Mouse (Mus musculus) lung, embryonic 14.5 days (tissue): ENCODE measurements around the gene Chga. TPM values are rescaled to one million over a fixed set of nuclear protein-coding genes. Genes with fewer than 3 reads are reported as not detected.

ENCODE experiments used
- ATAC-seq: fragments of 200-750 bp; cut with Nextera tagmentation; 2 replicates; pipeline ENCODE4 v1.8.0; 2017; ENCODE audit warnings: mild to moderate bottlenecking, moderate TSS enrichment, moderate library complexity; ENCODE audit not compliant: insufficient read depth
- DNase-seq: peaks from one replicate; pipeline ENCODE4 v3.0.0-alpha.2; 2015
- H3K27ac ChIP-seq: fragments of 300-500 bp; sonication (generic); 2 replicates; pipeline ENCODE4 v1.5.1; 2014; ENCODE audit warnings: low read depth, mild to moderate bottlenecking, moderate library complexity
- H3K27me3 ChIP-seq: fragments of 300-500 bp; sonication (generic); 2 replicates; pipeline ENCODE4 v1.6.1; 2014; ENCODE audit warnings: low read length, control low read depth; ENCODE audit not compliant: insufficient read depth
- H3K36me3 ChIP-seq: fragments of 300-500 bp; sonication (generic); 2 replicates; pipeline ENCODE4 v1.6.1; 2014; ENCODE audit warnings: control low read depth; ENCODE audit not compliant: insufficient read depth
- H3K4me1 ChIP-seq: fragments of 300-500 bp; sonication (generic); 2 replicates; pipeline ENCODE4 v1.6.1; 2014; ENCODE audit warnings: antibody characterized with exemption, control low read depth; ENCODE audit not compliant: insufficient read depth
- H3K4me2 ChIP-seq: fragments of 300-500 bp; sonication (generic); 2 replicates; pipeline ENCODE4 v1.6.1; 2014; ENCODE audit warnings: mild to moderate bottlenecking
- H3K4me3 ChIP-seq: fragments of 300-500 bp; sonication (generic); 2 replicates; pipeline ENCODE4 v1.5.1; 2014; ENCODE audit warnings: low read depth, low read length
- H3K9ac ChIP-seq: fragments of 300-500 bp; sonication (generic); 2 replicates; pipeline ENCODE4 v1.6.1; 2014
- H3K9me3 ChIP-seq: fragments of 300-500 bp; sonication (generic); 2 replicates; pipeline ENCODE4 v1.6.1; 2016; ENCODE audit warnings: low read depth, low read length, control low read depth
- CTCF ChIP-seq: IDR thresholded peaks from 2 replicates; pipeline ENCODE4 v1.5.1; 2016; ENCODE audit warnings: antibody characterized with exemption, low read depth
- WGBS: fragments of 180-500 bp; shearing (Covaris S2); extraction: QIAGEN DNeasy Blood & Tissue Kit; methylation state at CpG from one replicate; pipeline ENCODE4 v1.1.7; 2014; 5-methylcytosine and 5-hydroxymethylcytosine counted together
- polyA plus RNA-seq: library from polyadenylated mRNA; unstranded; fragments of >200 nt; fragmentation: Nextera tagmentation; extraction: Ambion mirVana; gene quantifications from 2 replicates; pipeline ENCODE4 v1.2.1, GENCODE M21; 2014

The Chga gene
- 0.23 and 0.43 TPM in 2 replicates for polyA plus RNA-seq

GRCm38 (mm10) chr12:102554721-102555516 lies at the start of gene Chga:
TSS of gene Chga (plus strand) at chr12:102554969.
- H3K9me3 ChIP-seq: no peaks in the 10 kb centered on the region
- peaks cover 21% of the 10 kb centered on the region for H3K27me3 ChIP-seq
- H3K9ac ChIP-seq: no peak within 1 kb of the TSS
- TF ChIP-seq CTCF: no peak
- no peaks in the 10 kb centered on the region for H3K4me1 ChIP-seq
- no peaks in the 10 kb centered on the region for H3K36me3 ChIP-seq
- ATAC-seq: peak; percentile 88
- no peak within 1 kb of the TSS for H3K27ac ChIP-seq
- H3K4me3 ChIP-seq: peak within 1 kb of the TSS; percentile 15; the same call in 1 of the 2 replicates
- WGBS: 3% methylated on average over 48 of the region's 48 CpGs
- peak; percentile 94 for DNase-seq
- peak within 1 kb of the TSS; percentile 46 for H3K4me2 ChIP-seq

DNA sequence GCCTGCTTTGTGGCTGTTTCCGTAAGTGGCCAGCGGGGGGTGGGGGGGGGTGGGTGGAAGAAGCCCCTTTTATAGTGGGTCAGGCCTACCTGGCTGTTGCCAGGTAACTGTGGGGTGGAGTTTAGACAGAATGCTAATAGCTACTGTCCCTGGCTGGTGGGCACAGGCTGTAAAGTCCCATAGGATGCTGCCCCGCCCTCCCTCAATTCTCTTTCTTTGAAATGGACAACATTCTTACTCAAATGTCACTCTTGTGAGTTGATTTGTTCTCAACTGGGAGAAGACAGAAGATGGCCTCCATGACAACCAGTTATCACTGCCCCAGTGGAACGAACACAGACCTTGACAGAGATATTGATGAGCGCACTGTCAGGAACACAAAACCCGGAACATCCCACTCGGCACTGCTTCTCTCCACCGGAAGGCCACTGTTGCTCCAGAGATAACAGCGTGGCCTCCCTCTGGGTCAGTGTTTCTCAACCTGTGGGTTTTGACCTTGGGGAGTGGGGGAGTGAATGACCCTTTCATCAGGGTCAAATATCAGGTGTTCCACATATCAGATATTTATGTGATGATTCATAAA lies 49.5 kb upstream of the Chga start:
- 62% methylated on average over 9 of the region's 9 CpGs for WGBS
- Histone ChIP-seq H3K9ac (no peak overlapping the region), H3K27ac (no peak overlapping the region), H3K4me1 (no peaks in the 10 kb centered on the region), H3K4me2 (no peak overlapping the region), H3K9me3 (no peaks in the 10 kb centered on the region), H3K36me3 (no peaks in the 10 kb centered on the region), H3K4me3 (no peak overlapping the region), H3K27me3 (no peaks in the 10 kb centered on the region)
- TF ChIP-seq CTCF: no peak
- DNase-seq: no peak
- no peak for ATAC-seq

- Histone ChIP-seq H3K4me1 (no peaks in the 10 kb centered on the region), H3K4me3 (no peak overlapping the region), H3K27ac (no peak overlapping the region), H3K27me3 (no peaks in the 10 kb centered on the region), H3K9me3 (no peaks in the 10 kb centered on the region), H3K9ac (no peak overlapping the region), H3K36me3 (no peaks in the 10 kb centered on the region), H3K4me2 (no peak overlapping the region)
- DNase-seq (no peak), ATAC-seq (no peak)
- TF ChIP-seq CTCF: no peak
- 85% methylated on average over 7 of the region's 7 CpGs for WGBS
Observed at GRCm38 (mm10) chr12:102505949-102506348, 48.8 kb upstream of the Chga start.

DNA sequence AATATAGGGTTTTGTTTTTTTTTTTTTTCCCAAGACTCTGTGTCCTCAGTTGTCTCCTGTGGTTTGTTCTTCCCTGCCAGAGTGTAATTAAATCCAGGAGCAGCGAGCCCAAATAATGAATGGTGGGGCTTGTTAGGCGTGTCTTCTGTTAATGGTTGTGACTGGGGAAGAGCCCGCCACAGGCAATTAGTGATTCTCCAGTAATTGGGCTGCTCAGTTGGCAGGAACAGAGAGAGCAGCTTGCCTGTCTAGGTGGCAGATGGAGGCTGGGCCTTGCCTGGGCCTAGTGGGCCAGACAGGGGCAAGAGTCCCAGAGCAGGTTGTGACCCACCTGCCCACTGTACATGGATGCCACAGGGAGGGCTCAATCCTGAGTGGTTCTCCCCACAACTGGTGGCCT lies 43.4 kb upstream of the Chga start:
- H3K4me3 ChIP-seq: no peak overlapping the region
- DNase-seq: no peak
- no peak overlapping the region for H3K4me2 ChIP-seq
- 62% methylated on average over 3 of the region's 3 CpGs for WGBS
- H3K9ac ChIP-seq: no peak overlapping the region
- H3K4me1 ChIP-seq: no peaks in the 10 kb centered on the region
- H3K36me3 ChIP-seq: no peaks in the 10 kb centered on the region
- no peak for ATAC-seq
- no peaks in the 10 kb centered on the region for H3K9me3 ChIP-seq
- H3K27ac ChIP-seq: no peak overlapping the region
- H3K27me3 ChIP-seq: no peaks in the 10 kb centered on the region
- TF ChIP-seq CTCF: no peak

DNA sequence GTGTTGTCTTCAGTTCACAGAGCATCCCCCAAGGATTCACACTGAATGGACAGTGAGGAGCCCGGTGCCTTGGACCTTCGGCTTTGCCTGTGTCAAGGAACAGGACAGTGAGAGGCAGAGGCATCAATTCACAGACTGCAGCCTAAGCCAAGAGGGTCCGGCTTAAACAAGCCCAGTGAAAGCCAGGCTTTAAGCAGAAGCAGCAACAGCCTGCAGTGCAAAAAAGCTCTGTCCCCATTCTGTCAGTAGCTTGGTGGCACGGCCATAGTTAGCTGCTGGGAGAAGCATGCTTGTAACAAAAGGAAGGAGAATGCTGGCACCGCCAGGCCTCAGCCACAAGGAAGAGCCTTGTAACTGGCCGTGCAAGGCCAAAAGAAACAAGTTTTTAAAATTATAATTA lies 40.6 kb upstream of the Chga start:
- Histone ChIP-seq H3K9me3 (no peaks in the 10 kb centered on the region), H3K9ac (no peak overlapping the region), H3K27me3 (no peaks in the 10 kb centered on the region), H3K27ac (no peak overlapping the region), H3K4me2 (no peak overlapping the region), H3K4me1 (no peaks in the 10 kb centered on the region), H3K4me3 (no peak overlapping the region), H3K36me3 (no peaks in the 10 kb centered on the region)
- DNase-seq (no peak), ATAC-seq (no peak)
- TF ChIP-seq CTCF: no peak
- 74% methylated on average over 6 of the region's 6 CpGs for WGBS

DNA sequence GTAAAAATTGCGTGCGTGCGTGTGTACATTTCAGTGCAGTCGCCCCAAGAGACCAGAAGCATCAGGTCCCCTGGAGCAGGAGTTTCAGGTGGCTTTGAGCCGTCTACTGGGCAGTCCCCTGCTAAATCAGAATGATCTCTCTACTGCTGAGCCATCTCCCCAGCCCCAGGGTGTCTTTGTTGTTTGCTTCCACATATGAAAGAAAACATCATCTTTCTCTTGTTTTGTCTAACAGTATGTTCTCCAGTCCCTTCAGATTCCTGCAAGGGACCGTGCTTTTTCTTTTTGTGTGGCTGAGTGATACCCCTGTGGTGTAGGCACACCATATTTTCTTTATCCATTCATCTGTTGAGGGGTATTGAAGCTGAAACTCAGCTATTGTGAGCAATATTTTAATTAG lies 40.0 kb upstream of the Chga start:
- Histone ChIP-seq H3K27me3 (no peaks in the 10 kb centered on the region), H3K27ac (no peak overlapping the region), H3K4me1 (no peaks in the 10 kb centered on the region), H3K36me3 (no peaks in the 10 kb centered on the region), H3K9me3 (no peaks in the 10 kb centered on the region), H3K9ac (no peak overlapping the region), H3K4me3 (no peak overlapping the region), H3K4me2 (no peak overlapping the region)
- 88% methylated on average over 6 of the region's 6 CpGs for WGBS
- ATAC-seq (no peak), DNase-seq (no peak)
- no peak for TF ChIP-seq CTCF

- no peak overlapping the region for H3K4me2 ChIP-seq
- H3K27ac ChIP-seq: no peak overlapping the region
- H3K27me3 ChIP-seq: no peaks in the 10 kb centered on the region
- no peak overlapping the region for H3K4me3 ChIP-seq
- DNase-seq: no peak
- no peak overlapping the region for H3K9ac ChIP-seq
- no peak for TF ChIP-seq CTCF
- no peaks in the 10 kb centered on the region for H3K9me3 ChIP-seq
- WGBS: 78% methylated on average over 4 of the region's 4 CpGs
- no peaks in the 10 kb centered on the region for H3K4me1 ChIP-seq
- H3K36me3 ChIP-seq: no peaks in the 10 kb centered on the region
- no peak for ATAC-seq
Observed at GRCm38 (mm10) chr12:102516151-102516550, 38.6 kb upstream of the Chga start.
